Mouse (Mus musculus): Measurements from ENCODE around the gene Nfkbil1. TPM values are rescaled to one million over a fixed set of nuclear protein-coding genes. Genes with fewer than 3 reads are reported as not detected.

The Nfkbil1 gene
- total RNA-seq (2022): 1 to 10 TPM; 8.2 to 9.4 (median 8.5) TPM

DNA sequence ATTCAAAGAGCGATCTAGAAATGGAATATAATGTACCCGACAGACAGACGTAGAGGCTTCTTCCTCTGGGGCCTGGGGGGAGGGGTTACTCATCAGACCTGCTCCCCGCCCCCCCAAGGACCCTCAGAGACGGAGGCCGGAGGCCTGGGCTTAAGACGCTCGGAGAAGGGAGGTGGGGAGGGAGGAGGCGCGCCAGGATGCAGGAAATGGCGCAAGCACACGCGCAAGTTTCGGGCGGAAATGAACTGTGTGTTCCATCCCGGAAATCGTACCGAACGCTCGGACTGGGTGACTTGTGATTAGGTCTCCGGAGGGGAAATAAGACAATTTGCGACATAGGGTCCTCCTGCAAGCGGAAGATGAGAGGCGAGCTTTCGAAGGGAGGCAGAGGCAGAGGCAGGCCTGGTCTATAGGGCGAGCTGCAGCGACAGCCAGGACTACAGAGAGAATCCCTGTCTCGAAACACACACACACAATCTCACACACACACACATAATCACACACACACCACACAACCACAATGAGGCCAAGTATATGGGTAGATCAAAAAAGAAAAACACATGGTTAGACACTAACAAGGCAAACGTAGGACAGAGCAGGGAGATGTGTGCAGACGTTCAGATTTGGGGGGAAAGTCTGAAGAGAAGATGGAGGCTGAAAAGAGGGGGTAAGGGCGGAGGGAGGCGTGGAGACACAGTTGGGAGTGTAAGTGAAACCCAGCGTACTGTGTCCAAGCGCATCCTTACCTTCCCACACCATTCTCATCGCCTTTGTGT, at the start of gene Nfkbil1:
Nfkbil1 (minus strand) TSS at position 179 of the 776 bp plus-strand sequence.
- peak; percentile 95 for DNase-seq (ENCODE audit: low spot score)

DNA sequence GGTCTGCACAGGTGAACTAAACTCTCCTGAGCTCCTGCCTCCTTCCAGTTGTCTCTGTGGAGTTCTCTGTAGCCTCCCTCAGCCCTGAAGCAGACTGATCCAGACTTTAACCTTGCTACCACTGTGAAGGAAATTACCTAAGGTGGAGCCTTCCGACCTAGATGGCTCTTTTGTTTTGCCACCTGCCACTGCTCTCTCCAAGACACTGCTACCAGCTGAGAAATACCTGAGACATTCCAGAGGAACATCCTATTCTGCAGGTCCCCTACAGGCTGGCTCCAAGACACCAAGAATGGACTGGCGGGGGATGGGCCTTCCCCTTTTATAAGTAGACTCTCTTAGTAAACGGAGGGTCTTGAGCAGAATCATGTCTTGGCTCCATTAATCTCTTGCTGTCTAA, 44.7 kb upstream of the Nfkbil1 start:
- DNase-seq (ENCODE audit: low spot score): no peak

DNA sequence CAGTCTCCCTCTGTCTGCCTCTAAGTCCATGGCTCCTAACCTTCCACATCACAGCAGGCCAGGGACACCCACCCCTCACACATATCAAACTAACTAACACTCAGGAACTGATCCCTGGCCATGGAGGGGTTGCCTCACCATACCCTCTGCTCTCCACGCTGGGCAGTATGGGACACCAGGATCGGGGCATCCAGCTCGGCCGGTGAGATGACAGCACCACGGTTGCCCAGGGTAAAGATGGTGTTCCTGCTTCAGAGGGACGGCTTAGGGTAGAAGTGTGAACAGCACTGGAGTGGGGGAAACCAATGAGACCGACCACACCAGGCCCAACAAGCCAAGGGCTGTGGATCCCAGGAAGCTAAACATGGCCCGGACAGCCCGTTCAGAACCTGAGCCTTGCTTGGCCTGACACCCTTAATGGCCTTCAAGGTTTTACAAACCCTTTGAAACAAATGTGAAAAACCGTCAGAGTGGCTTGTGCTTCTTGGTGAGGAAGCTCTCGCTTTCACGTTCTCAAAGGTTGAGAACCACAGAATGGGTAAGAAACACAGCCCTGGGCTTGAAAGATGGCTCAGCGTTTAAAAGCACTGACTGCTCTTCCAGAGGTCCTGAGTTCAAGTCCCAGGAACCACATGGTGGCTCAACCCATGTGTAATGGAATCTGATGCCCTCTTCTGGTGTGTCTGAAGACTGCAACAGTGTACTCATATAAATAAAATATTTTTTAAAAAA, 43.5 kb upstream of the Nfkbil1 start:
- no peak for DNase-seq (ENCODE audit: low spot score)

DNA sequence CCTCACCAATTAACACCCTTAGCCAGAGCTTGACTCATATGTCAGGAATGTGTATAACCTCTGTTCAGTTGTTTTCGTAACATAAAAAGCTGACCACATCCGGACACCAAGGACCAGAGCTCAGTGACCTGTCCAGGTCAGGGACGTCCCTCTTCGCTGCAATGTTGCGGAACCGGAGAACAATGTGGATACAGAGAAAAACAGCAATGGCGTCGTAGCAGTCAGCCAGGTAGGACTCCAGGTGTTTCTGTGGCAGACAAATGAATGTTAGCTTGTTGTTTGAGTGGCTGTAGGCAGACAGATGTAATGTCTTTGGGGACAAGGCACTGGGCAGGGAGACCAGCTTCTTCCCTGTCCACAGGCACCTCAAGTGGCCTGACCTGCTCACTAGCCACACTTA, 42.5 kb upstream of the Nfkbil1 start:
- DNase-seq (ENCODE audit: low spot score): no peak

DNA sequence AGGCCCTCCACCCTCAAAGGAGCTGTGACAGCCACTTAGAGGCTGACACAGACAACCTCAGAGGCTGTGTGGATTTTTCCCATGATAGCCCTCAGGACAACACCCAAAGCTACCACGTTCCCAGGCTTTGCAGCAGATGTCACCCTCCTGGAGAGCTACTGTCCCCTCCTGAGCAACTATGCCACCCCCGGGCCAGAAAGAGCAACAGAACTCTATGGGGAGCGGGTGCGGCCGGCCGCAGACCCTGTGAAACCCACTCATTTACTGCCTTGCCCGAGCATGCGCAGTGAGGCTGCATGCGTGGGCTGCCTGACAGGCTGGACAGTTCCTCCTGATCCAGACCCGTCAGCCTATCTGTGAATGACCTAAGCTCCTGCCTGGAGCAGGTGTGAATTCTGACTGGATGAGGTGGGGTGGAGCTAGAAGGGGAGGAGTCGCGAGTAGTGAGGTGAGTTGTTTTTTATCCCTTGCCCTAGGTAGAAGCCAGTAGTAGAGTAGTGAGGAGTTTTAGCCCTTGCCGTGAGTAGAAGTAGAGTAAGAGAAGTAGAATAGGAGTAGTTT, 40.8 kb upstream of the Nfkbil1 start:
- DNase-seq (ENCODE audit: low spot score): no peak

DNA sequence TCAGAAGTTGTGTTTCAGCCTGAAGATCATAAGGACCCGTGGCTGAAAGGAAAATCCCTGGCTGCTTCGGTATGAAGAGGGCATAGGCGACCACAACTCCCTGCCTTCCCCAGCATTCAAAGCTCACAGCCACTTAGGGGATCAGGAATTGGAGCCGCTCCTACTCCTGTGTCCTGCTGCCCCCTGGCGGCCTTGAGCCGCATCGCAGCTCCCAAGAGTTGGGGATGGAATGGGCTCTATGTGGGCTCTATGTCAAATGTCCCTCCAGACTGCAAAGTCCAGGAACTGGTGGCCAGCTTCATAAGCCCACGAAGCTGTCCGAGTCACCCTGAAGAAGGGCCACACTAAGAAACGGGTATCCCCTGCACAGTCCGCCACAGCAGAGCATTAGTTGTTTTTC, 39.2 kb upstream of the Nfkbil1 start:
- peak; percentile 89 for DNase-seq (ENCODE audit: low spot score)

DNA sequence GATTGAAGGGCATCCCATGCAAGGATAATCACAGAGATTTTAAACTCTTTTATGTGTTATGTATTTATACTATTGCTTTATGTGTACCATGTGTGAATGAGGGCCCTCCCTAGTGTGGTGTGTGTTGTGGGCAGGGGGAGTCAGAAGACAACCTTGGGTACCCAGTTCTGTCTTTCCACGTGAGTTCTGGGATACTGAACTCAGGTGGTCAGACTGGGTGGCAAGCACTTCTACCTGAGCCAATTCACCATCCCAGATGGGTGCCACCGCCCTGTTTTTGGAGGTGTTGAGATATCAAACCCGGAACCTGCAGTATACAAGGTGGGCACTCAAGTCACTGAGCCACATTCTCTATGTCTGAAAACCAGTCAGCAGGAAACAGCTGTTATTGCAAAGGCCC, 36.7 kb upstream of the Nfkbil1 start:
- no peak for DNase-seq (ENCODE audit: low spot score)

DNA sequence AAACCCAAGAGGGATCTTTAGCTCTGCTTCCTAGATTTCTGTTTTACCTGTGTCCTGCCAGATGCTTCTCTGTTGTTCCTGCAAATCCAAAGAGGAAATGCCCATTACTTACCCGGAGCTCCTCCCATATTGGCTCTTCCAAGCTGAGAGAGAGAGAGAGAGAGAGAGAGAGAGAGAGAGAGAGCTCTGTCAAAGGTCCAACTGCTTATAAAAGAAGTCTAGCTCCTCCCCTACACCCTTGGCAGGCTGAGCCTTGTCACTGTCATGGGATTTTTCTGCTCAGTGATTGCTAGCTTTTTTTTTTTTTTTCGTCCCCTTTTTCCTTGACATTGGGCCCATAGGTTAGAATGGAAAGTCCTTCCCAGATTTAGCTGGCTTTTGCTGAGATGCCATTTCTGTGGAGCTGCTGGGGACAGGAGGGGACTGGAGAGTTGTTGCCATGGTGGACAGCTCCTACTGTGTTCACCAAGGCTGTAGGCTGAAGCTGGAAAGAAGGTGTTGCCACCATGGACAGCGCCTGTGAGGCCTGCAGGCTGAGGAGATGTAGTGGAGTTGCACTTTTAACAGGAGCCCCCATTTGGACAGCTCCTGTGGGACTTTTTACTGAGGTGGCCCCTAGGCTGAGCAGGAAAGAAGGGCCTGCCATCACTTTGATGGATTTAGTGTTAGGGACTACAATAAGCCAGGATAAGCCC, 34.2 kb upstream of the Nfkbil1 start:
- no peak for DNase-seq (ENCODE audit: low spot score)

DNA sequence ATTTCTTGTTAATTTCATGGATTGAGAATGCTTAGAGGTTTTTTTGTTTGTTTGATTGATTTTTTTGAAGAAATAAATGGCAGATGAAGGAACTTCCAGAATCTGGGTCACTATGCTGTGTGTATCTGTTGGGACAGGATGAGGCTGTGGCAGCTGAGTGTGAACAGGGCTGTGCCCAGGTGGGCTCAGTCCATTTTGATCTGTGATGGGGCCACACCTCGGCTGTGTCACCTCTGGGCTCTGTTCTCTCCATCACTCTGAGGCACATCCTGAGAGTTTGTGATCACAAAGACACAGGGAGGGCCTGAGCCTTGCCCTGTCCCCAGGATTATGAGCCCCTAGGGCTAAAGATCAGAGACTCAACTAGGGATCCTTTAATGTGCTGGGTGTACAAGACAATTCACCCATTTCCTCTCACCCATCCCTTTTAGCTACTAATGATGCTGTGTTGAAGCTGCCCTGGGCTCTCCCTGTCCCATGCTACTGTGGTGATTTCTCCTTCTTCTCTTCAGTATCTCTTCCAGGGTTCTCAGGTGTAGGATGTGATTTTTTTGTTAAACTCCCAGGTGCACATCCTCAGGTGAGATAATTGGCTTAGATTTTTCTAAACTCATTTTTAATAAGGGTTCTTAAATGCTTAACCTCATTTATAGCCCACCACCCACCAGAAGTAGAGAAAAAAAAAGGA, 32.0 kb upstream of the Nfkbil1 start:
- DNase-seq (ENCODE audit: low spot score): no peak

DNA sequence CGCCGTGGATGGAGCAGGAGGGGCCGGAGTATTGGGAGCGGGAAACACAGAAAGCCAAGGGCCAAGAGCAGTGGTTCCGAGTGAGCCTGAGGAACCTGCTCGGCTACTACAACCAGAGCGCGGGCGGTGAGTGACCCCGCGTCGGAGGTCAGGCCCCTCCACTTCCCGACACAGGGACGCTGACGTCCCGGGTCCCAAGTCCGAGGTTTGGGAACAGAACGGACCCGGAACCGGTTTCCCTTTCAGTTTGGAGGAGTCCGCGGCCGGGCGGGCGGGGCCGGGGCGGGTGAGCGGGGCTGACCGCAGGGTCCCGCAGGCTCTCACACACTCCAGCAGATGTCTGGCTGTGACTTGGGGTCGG, 27.9 kb upstream of the Nfkbil1 start:
- no peak for DNase-seq (ENCODE audit: low spot score)

DNA sequence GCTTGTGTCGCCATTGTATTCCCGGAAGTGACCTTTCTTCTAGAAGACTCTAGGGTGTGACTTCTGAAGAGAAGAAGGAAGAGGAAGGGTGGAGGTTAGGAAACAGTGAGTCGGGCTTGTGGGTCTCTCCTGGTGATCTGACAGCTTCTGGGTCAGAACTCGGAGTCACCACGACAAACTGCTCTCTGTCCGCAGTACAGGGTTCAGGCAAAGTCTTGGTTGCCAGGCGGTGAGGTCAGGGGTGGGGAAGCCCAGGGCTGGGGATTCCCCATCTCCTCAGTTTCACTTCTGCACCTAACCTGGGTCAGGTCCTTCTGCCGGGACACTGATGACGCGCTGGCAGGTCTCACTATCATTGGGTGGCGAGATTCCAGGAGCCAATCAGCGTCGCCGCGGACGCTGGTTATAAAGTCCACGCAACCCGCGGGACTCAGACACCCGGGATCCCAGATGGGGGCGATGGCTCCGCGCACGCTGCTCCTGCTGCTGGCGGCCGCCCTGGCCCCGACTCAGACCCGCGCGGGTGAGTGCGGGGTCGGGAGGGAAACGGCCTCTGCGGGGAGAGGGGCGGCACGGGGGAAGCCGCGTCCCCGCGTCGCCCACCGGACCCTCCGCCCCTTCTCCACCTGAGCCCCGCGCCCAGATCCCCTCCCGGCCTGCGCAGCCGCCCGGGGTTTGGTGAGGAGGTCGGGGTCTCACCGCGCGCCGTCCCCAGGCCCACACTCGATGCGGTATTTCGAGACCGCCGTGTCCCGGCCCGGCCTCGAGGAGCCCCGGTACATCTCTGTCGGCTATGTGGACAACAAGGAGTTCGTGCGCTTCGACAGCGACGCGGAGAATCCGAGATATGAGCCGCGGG, 27.3 kb upstream of the Nfkbil1 start, which contains the start of gene H2-D1:
H2-D1 (plus strand) TSS at position 67 of the 859 bp plus-strand sequence.
- peak; percentile 100 for DNase-seq (ENCODE audit: low spot score)

DNA sequence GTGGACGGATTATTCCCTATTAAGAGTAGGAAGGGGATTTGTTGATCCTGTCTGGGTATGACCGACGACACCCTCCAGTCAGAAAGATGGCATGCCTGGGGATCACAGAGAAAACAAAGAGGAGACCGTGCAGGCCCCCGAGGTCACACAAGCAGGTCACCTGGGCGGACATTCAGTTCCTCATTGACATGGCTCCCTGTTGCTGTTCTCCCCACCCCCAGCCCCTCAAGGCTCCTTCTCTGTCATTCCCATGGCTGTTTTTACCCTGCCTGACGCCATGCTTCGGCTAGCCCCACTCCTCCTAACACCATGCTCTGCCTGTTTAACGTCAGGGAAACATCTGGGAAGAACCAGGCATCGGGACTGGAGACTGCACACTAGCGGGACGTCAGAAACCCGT, 26.1 kb upstream of the Nfkbil1 start:
- no peak for DNase-seq (ENCODE audit: low spot score)

DNA sequence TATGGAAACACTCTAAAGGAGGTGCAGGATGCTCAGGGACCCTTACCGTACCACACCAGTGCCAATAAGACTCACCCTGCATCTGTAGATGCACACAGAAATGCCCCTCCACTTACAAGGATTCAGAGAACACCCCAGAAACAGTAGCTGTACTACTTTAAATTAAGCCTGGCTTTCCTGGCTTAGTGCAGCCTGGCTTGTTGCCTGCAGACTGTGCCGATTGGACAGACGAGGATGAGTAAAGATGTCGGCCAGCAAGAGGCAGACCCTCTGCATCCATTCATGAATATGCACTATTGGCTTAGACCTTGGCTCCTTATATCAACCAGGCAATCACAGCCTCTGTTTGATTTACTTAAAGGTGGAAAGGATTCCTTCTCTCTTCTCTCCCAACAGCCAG, 24.0 kb upstream of the Nfkbil1 start:
- no peak for DNase-seq (ENCODE audit: low spot score)

DNA sequence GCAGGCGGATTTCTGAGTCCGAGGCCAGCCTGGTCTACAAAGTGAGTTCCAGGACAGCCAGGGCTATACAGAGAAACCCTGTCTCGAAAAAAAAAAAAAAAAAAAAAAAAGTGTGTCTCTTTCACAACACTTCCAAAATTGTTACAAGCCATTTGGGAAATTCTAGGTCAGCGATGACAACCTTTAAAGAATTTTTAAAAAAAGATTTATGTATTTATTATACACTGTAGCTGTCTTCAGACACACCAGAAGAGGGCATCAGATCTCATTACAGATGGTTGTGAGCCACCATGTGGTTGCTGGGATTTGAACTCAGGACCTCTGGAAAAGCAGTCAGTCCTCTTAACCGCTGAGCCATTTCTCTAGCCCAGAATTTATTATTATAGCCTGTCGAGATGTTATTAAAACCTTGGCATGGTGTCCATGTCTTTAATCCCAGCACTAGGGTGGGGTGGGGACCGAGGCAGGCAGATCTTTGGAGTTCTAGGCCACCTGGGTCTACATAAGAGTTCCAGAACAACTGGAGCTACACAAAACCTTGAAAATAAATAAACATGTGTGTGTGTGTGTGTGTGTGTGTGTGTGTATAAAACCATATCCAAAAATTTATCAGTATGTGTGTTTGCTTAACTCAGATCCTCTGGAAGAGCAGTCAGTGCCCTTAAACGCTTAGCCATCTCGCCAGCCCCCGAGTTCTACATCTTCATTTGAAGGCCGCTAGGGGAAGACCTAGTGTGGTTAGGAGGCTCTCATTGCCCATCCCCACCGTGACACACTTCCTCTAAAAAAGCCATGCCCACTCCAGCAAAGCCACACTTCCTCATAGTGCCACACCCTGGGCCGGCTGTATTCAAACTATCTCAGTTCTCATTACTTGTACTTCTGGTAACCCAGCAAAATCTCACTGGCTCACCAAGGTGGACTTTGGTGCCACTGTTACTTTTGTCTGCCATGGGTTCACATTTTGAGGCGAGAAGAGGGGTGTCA, 23.2 kb upstream of the Nfkbil1 start:
- DNase-seq (ENCODE audit: low spot score): peak; percentile 85

DNA sequence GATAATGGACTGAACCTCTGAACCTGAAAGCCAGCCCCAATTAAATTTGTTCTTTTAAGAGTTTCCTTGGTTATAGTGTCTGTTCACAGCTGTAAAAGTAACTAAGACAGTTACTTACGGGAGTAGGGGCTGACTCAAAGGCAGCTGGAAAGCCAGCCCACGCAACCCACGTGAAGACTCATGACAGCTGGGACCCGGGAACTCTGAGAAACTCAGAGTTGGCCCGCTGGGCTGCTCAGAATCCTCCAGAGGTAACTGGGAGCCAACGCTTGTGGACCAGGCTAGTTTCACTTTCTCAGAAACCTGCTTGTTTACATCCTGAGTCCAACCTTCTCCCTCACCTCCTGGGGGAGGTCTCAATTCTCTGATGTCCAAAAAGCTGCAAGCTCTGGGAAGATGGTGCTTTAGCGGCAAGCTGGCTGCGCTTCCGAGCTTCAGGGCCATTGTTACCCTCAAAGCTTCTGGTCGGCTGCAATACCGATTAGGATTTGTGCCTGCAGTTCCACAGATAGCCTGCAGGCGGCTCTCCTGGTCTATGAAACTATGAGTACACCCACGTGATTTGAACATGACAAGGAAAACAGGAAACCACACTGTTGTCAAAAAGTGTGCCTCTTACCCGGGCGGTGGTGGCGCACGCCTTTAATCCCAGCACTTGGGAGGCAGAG, 22.4 kb upstream of the Nfkbil1 start:
- DNase-seq (ENCODE audit: low spot score): peak; percentile 99

DNA sequence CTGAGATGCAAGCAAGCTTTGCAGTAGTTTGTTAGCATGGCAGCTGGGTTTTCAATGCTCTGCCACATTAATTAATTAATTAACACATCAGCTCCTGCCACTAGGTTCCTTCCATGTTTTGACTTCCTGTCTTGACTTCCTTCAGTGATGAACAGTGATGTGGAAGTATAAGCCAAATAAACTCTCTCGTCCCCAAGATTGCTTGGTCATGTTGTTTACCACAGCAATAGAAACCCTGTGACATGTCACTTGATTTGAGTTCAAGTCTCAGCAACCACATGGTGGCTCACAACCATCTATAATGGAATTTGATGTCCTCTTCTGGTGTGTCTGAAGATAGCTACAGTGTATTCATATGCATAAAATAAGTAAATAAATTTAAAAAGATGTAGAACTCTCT, 21.8 kb upstream of the Nfkbil1 start:
- DNase-seq (ENCODE audit: low spot score): no peak

DNA sequence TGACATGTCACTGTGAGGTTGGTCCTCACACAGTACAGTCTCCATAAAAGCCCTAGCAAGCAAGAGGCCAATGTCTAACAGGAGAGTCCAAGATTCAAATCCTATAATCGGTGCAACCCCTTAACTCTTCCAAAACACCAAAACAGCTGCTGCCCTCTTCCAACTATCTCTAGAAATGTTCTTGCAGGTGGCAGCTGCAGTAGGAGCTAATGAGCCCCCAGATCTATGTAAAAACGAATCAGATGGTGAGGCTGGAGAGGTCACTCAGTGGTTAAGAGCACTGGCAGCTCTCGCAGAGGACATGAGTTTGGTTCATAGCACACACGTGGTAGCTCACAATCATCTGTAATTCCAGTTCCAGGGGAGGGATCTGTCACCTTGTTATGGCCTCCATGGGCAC, 20.1 kb upstream of the Nfkbil1 start:
- DNase-seq (ENCODE audit: low spot score): no peak

DNA sequence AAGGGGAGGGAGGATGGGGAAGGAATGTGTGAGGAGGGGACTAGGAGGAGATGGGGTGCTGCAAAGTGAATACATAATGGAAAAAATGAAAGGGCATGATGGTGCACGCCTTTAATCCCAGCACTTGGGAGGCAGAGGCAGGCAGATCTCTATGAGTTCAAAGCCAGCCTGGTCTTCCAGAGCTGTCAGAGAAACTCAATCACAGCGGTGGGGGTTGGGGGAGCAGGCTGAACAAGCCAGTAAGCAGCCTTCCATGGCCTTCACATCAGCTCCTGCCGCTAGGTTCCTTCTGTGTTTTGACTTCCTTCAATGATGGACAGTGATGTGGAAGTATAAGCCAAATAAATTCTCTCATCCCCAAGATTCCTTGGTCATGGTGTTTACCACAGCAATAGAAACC, 19.7 kb upstream of the Nfkbil1 start:
- no peak for DNase-seq (ENCODE audit: low spot score)

Data from heart, adult 8-10 months (tissue).